Mouse (Mus musculus) liver, embryonic 12.5 days (tissue): Measurements from ENCODE around the gene Cxcr5. TPM values are rescaled to one million over a fixed set of nuclear protein-coding genes. Genes with fewer than 3 reads are reported as not detected.

ENCODE experiments used
- ATAC-seq: fragments of 200-750 bp; cut with Nextera tagmentation; 2 replicates; pipeline ENCODE4 v1.8.0; 2017; ENCODE audit warnings: moderate number of reproducible peaks, mild to moderate bottlenecking, moderate library complexity
- H3K27ac ChIP-seq: fragments of 300-500 bp; sonication (generic); 2 replicates; pipeline ENCODE4 v1.5.1; 2016; ENCODE audit warnings: mild to moderate bottlenecking
- H3K27me3 ChIP-seq: fragments of 300-500 bp; sonication (generic); replicated peaks from 2 replicates; pipeline ENCODE4 v1.6.1; 2016; ENCODE audit warnings: mild to moderate bottlenecking, moderate library complexity
- H3K36me3 ChIP-seq: fragments of 300-500 bp; sonication (generic); 2 replicates; pipeline ENCODE4 v1.6.1; 2016; ENCODE audit warnings: mild to moderate bottlenecking, moderate library complexity
- H3K4me1 ChIP-seq: fragments of 300-500 bp; sonication (generic); 2 replicates; pipeline ENCODE4 v1.6.1; 2016
- H3K4me2 ChIP-seq: fragments of 300-500 bp; sonication (generic); 2 replicates; pipeline ENCODE4 v1.6.1; 2016; ENCODE audit warnings: mild to moderate bottlenecking, moderate library complexity
- H3K4me3 ChIP-seq: fragments of 300-500 bp; sonication (generic); 2 replicates; pipeline ENCODE4 v1.5.1; 2016; ENCODE audit warnings: mild to moderate bottlenecking, moderate library complexity
- H3K9ac ChIP-seq: fragments of 300-500 bp; sonication (generic); 2 replicates; pipeline ENCODE4 v1.6.1; 2016; ENCODE audit warnings: mild to moderate bottlenecking, moderate library complexity
- H3K9me3 ChIP-seq: fragments of 300-500 bp; sonication (generic); replicated peaks from 2 replicates; pipeline ENCODE4 v1.6.1; 2016; ENCODE audit warnings: mild to moderate bottlenecking, moderate library complexity
- WGBS: fragments of 180-500 bp; shearing (Covaris S2); methylation state at CpG from one replicate; pipeline ENCODE4 v1.1.7; 2016; ENCODE audit not compliant: insufficient replicate concordance; 5-methylcytosine and 5-hydroxymethylcytosine counted together
- polyA plus RNA-seq: library from polyadenylated mRNA; unstranded; fragments of >200 nt; fragmentation: Nextera tagmentation; extraction: Ambion mirVana; gene quantifications from 2 replicates; pipeline ENCODE4 v1.2.1, GENCODE M21; 2016

Cxcr5 gene
- polyA plus RNA-seq, 1 experiment from 2014 or later: not detected

DNA sequence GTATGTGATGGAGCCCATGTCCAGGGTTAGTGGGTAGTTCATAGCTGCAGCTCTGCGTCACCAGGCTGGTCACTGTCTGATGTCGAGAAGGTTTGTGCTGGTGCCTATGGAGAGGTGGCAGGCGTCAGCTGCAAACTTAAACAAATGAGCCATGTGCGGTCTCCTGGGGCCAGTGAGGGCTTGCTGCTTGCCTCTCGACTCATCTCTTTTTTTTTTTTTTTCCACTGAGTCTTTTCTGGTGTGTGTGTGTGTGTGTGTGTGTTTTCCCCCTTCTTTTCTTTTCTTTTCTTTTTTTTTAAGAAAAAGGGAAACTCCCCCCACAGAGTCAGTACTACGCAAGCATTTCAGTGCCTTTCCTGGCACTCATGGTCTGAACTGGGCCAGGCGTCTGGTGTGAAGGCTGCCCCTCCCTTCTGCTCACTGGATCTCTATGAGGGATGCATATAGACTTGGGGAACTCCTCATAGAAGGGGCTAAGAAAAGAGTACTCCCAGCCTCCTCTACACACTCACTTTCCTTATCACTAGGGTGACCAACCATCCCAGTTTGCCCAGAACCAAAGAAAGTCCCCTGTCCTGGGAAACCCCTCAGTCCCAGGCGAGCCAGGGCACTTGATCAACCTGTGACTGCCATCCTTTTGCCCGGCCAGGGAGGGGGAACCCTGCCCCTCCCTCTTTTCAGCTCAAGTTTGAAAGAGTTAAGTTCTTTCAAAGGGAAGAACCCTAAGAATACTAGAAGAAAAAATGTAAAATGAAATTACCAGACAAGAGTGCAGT, 35.2 kb downstream of the Cxcr5 start:
- no peak overlapping the region for H3K4me2 ChIP-seq
- 51% methylated on average over 9 of the region's 9 CpGs for WGBS
- no peaks in the 10 kb centered on the region for H3K4me1 ChIP-seq
- H3K36me3 ChIP-seq: no peaks in the 10 kb centered on the region
- H3K4me3 ChIP-seq: no peak overlapping the region
- no peak overlapping the region for H3K27ac ChIP-seq
- peaks cover 3% of the 10 kb centered on the region; the same call in 1 of the 2 replicates for H3K27me3 ChIP-seq
- ATAC-seq: no peak
- H3K9me3 ChIP-seq: no peaks in the 10 kb centered on the region
- no peak overlapping the region for H3K9ac ChIP-seq

DNA sequence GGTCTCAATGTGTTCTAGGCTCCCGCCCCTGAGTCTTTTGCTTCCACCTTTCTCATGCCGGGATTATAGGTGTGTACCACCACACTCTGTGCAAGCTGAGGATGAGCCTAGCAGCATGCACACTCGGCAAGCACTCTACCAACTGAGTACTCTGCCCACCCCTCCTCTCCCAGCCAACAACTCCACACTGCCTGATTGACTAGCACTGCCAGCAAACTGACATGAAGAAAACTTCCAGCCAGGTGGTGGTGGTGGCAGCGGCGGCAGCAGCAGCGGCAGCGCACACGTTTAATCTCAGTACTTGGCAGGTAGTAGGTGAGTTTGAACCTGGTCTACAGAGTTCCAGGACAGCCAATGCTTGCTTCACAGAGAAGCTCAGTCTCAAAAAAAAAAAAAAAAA, 36.1 kb downstream of the Cxcr5 start:
- Histone ChIP-seq H3K36me3 (no peaks in the 10 kb centered on the region), H3K27ac (no peak overlapping the region), H3K9ac (no peak overlapping the region), H3K4me3 (no peak overlapping the region), H3K4me2 (no peak overlapping the region), H3K9me3 (no peaks in the 10 kb centered on the region), H3K4me1 (no peaks in the 10 kb centered on the region), H3K27me3 (peaks cover 3% of the 10 kb centered on the region; the same call in 1 of the 2 replicates)
- no peak for ATAC-seq
- 75% methylated on average over 8 of the region's 8 CpGs for WGBS

DNA sequence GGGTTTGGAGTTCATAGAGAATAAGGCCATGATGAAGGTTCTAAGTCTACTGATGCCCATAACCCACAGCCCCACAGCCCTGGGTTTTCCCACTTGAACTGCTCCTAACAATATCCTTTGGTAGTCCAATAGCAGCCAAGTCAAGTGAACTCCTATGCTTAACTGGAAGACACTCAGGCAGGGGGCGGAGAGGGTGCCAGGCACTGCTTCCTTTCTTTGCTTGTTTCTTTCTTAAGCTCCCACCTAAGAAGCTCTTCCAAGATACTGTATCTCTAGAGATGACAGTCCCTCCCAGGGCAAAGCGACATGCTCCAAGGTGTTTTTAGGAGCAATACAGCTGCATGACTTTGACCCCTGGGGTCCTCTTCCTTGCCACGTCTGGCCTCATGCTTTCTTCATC, 36.7 kb downstream of the Cxcr5 start:
- Histone ChIP-seq H3K4me2 (no peak overlapping the region), H3K9ac (no peak overlapping the region), H3K36me3 (no peaks in the 10 kb centered on the region), H3K4me3 (no peak overlapping the region), H3K4me1 (no peaks in the 10 kb centered on the region), H3K27me3 (peaks cover 3% of the 10 kb centered on the region; the same call in 1 of the 2 replicates), H3K9me3 (no peaks in the 10 kb centered on the region), H3K27ac (no peak overlapping the region)
- WGBS: 71% methylated on average over 3 of the region's 3 CpGs
- no peak for ATAC-seq

DNA sequence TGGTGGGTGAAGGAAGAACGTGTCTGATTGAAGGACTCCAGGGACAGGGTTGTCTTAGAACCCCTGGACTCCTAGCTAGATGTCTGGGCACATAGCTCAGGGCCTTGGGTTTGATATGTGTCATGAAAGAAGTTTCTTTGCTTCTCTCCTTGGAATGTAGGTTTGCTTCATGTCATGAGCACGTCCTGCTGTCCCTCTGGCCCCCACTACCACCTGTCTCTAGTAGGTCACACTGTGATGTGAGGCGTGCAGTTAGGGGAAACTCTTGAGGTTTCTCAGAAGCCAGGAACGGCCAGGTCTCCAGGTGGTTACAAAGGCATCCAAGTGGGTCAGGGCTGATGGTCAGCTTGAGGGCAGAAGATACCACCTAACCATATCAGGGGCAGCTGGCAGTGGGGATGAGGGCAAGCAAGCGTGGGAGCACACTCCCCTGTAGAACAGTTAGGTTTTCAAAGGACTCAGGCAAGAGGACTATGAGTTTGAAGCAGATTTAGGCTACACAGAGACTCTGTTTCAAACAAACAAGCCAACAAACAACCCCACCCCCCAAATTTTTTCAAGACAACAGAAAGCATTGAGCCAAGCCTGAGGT, 37.3 kb downstream of the Cxcr5 start:
- H3K9ac ChIP-seq: no peak overlapping the region
- WGBS: 63% methylated on average over 5 of the region's 5 CpGs
- ATAC-seq: no peak

DNA sequence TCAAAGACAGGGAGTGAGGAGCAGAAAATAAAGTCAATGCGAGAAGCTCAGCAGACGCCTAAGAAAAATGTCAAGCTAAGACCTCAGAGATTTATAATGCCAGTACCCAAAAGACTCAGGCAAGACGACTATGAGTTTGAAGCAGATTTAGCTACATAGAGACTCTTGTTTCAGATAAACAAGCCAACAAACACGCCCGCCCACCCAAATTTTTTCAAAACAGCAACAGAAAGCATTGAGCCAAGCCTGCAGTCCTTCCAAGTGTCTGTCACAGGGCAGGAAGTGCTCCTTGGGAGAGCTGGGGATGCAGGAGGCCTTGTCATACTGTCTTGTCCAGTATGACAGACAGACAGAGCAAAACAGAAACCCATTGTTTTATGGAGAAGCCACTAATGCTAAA, 38.0 kb downstream of the Cxcr5 start:
- Histone ChIP-seq H3K36me3 (no peaks in the 10 kb centered on the region), H3K27ac (no peak overlapping the region), H3K4me2 (no peak overlapping the region), H3K4me1 (peaks cover 3% of the 10 kb centered on the region; the same call in 1 of the 2 replicates), H3K27me3 (peaks cover 3% of the 10 kb centered on the region; the same call in 1 of the 2 replicates), H3K9me3 (no peaks in the 10 kb centered on the region), H3K9ac (no peak overlapping the region), H3K4me3 (no peak overlapping the region)
- 64% methylated on average over 5 of the region's 5 CpGs for WGBS
- ATAC-seq: no peak

More for the DNA sequence above, 37.3 kb downstream of the Cxcr5 start:
- no peaks in the 10 kb centered on the region for H3K36me3 ChIP-seq
- H3K4me1 ChIP-seq: peaks cover 2% of the 10 kb centered on the region; the same call in 1 of the 2 replicates
- no peaks in the 10 kb centered on the region for H3K9me3 ChIP-seq
- H3K27me3 ChIP-seq: peaks cover 3% of the 10 kb centered on the region; the same call in 1 of the 2 replicates
- H3K4me2 ChIP-seq: no peak overlapping the region
- no peak overlapping the region for H3K4me3 ChIP-seq
- H3K27ac ChIP-seq: no peak overlapping the region

DNA sequence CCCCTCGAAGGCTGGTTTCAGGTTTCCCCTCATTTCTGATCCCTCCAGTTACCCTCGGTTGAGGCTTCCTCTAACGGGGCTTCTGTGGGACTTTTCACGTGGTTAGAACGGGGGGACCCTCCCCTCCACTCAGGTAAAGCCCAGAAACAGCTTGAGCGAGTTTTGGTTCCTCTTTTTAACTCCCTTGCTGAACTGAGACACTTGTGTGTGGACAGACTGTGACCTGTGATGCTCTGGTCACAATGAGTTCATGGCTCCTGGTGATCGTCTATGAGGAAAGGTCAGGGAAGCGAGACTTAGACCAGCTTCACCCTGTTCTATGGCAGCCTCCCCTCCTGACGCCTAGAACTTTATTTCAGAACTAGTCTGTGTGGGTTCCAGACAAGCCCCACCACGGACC, 39.8 kb downstream of the Cxcr5 start:
- H3K4me3 ChIP-seq: no peak overlapping the region
- H3K27ac ChIP-seq: no peak overlapping the region
- no peak overlapping the region for H3K9ac ChIP-seq
- WGBS: 40% methylated on average over 10 of the region's 10 CpGs
- H3K4me1 ChIP-seq: peaks cover 7% of the 10 kb centered on the region
- no peak overlapping the region for H3K4me2 ChIP-seq
- 0 out of 2 replicates have a peak, but pooled peaks cover 3% of the 10 kb centered on the region for H3K27me3 ChIP-seq
- no peaks in the 10 kb centered on the region for H3K36me3 ChIP-seq
- ATAC-seq: no peak
- no peaks in the 10 kb centered on the region for H3K9me3 ChIP-seq

DNA sequence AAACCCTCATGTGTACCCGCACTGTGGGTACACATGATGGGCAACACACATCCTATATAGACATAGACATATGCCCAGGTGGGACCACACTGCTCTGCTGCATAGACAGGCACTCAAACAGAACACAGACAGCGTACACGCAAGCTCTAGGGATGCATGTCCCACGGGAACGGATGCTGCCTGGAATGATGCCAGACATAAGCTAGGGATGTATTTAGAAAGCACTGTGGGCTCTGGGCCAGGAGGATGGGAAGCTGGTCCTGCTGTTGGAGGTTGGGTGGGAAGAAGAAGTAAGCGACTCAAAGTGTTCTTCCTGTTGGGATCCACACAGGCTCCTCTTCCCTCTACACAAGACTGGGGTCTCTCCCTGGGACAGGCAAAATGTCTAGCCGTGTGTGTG, 43.6 kb downstream of the Cxcr5 start:
- H3K9me3 ChIP-seq: no peaks in the 10 kb centered on the region
- H3K27me3 ChIP-seq: no peaks in the 10 kb centered on the region
- no peak overlapping the region for H3K9ac ChIP-seq
- H3K4me2 ChIP-seq: no peak overlapping the region
- H3K4me1 ChIP-seq: peaks cover 21% of the 10 kb centered on the region
- no peak for ATAC-seq
- WGBS: 76% methylated on average over 7 of the region's 7 CpGs
- H3K36me3 ChIP-seq: no peaks in the 10 kb centered on the region
- no peak overlapping the region for H3K27ac ChIP-seq
- H3K4me3 ChIP-seq: no peak overlapping the region

DNA sequence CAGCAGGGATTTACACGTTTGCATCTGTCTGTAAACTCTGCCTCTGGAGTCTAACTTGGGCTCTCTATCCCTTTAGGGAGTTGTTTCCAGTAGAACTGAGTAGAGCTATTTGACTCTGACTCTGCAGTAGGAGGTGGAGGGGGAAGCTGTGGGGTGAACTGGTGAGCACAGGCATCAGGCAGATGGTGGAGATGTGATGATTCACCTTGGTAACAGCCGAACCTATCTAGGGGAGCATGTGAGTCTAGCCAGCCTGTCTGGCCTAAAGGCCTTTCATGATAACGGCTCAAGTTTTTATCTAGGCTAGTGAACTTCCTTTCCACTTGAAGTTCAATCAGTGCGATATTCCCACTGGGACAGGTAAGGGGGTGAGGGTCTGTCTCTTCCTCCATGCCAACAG, 44.3 kb downstream of the Cxcr5 start:
- H3K27me3 ChIP-seq: no peaks in the 10 kb centered on the region
- no peak for ATAC-seq
- 29% methylated on average over 4 of the region's 4 CpGs for WGBS
- no peaks in the 10 kb centered on the region for H3K36me3 ChIP-seq
- H3K4me1 ChIP-seq: peaks cover 28% of the 10 kb centered on the region
- H3K9ac ChIP-seq: no peak overlapping the region
- H3K27ac ChIP-seq: no peak overlapping the region
- no peak overlapping the region for H3K4me3 ChIP-seq
- H3K4me2 ChIP-seq: no peak overlapping the region
- no peaks in the 10 kb centered on the region for H3K9me3 ChIP-seq

DNA sequence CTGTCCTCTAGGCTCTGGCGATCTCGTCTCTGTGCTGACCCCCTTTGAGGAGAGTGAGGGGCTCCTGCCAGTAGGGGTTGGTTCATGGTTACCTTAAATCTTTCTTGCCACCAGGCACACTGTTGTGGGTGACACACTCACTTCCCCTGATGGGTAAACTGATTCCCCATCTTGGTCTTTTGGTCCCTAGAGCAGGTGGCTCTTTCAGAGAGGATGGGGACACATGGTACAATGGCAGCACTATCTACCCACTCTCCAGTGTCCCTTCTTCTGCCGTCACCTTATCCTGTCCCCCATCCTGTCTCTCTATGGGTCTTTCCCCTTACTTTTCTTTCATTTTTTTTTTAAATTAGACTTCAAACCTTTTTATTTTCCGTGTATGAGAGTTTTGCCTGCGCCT, 45.8 kb downstream of the Cxcr5 start:
- Histone ChIP-seq H3K27ac (peak overlapping the region; percentile 4; the same call in 1 of the 2 replicates), H3K9ac (no peak overlapping the region; the same call in 1 of the 2 replicates), H3K4me1 (peaks cover 40% of the 10 kb centered on the region), H3K36me3 (no peaks in the 10 kb centered on the region), H3K9me3 (no peaks in the 10 kb centered on the region), H3K27me3 (0 out of 2 replicates have a peak, but pooled peaks cover under 1% of the 10 kb centered on the region), H3K4me2 (peak overlapping the region; percentile 62), H3K4me3 (no peak overlapping the region)
- 69% methylated on average over 5 of the region's 5 CpGs for WGBS
- ATAC-seq: no peak

DNA sequence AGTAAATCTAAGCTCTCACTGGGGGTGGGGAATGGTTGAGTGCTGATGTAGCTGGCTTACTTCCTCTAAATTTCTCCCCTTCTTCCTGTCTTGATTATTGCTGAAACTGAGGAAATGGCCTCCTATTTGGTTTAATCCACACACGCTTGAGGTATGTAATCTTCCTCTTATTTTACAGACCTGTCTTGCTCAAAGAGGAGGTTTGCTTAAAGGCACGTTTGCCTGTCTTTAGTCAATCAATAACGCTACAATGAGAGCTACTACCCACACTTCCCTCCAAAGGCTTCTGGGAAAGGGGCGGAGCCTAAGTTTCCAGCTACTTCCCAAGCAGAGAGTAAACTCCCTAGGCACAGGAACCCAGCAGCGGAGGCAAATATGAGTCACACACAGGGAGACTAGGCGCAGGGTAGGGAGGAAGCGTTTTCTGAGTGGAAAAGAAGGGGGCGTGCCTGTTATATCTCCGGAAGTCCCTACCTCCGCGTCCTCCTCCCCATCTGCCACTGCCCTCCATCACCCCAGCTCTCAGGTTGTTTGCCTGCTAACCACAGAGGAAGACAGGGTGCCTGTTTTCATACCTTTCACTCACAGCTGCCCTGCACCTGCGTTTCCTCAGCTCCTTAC, 46.4 kb downstream of the Cxcr5 start:
- 19% methylated on average over 12 of the region's 12 CpGs for WGBS
- peak overlapping the region; percentile 4 for H3K27ac ChIP-seq
- no peaks in the 10 kb centered on the region for H3K36me3 ChIP-seq
- H3K4me1 ChIP-seq: peaks cover 47% of the 10 kb centered on the region
- peak overlapping the region; percentile 38 for H3K4me3 ChIP-seq
- peak overlapping the region; percentile 46; the same call in 1 of the 2 replicates for H3K9ac ChIP-seq
- H3K4me2 ChIP-seq: peak overlapping the region; percentile 62
- 0 out of 2 replicates have a peak, but pooled peaks cover 4% of the 10 kb centered on the region for H3K27me3 ChIP-seq
- H3K9me3 ChIP-seq: no peaks in the 10 kb centered on the region
- peak; percentile 60 for ATAC-seq

DNA sequence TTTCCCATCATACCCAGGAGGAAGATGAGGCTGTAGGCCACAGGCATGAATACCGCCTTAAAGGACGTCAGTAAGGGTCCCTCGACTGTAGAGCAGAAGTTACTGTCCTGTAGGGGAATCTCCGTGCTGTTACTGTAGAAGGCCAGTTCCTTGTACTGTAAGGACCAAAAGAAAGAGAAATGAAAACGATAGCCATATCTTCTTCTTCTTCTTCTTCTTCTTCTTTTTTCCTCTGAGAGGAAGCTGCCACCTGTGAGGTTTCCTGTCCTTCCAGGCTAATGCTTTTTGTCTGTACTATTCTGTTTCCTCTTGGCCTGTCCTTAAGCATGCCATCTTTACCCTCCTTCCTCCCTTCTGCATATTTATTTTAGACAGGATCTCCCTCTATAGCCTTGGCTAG, 47.5 kb downstream of the Cxcr5 start:
- H3K4me3 ChIP-seq: no peak overlapping the region
- H3K36me3 ChIP-seq: 0 out of 2 replicates have a peak, but pooled peaks cover 3% of the 10 kb centered on the region
- no peak overlapping the region for H3K9ac ChIP-seq
- no peaks in the 10 kb centered on the region for H3K9me3 ChIP-seq
- 68% methylated on average over 5 of the region's 5 CpGs for WGBS
- no peak overlapping the region for H3K27ac ChIP-seq
- H3K4me2 ChIP-seq: no peak overlapping the region
- ATAC-seq: no peak
- 0 out of 2 replicates have a peak, but pooled peaks cover 4% of the 10 kb centered on the region for H3K27me3 ChIP-seq
- peaks cover 54% of the 10 kb centered on the region for H3K4me1 ChIP-seq

DNA sequence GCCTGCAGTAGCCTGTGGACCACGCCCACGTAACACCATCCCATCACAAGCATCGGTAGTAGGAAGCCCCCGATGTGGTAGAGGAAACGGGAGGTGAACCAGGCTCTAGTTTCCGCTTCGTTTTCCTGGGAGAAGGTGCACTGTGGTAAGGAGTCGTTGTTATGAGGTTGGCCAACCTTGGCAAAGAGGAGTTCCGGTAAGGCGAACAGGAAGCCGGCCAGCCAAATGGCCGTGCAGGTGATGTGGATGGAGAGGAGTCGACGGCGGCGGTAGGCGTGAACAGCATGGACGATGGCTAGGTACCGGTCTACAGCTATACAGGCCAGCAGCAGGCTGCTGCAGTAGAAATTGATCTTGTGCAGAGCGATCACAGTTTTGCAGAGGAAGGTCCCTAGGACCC, 48.1 kb downstream of the Cxcr5 start:
- 72% methylated on average over 20 of the region's 20 CpGs for whole genome bisulfite sequencing
- Histone ChIP-seq H3K9me3 (no peaks in the 10 kb centered on the region), H3K9ac (no peak overlapping the region), H3K36me3 (peaks cover 7% of the 10 kb centered on the region; the same call in 1 of the 2 replicates), H3K27me3 (0 out of 2 replicates have a peak, but pooled peaks cover 4% of the 10 kb centered on the region), H3K27ac (no peak overlapping the region), H3K4me2 (no peak overlapping the region), H3K4me3 (no peak overlapping the region), H3K4me1 (peaks cover 58% of the 10 kb centered on the region)
- ATAC-seq: no peak
